Mouse (Mus musculus): ENCODE measurements around the gene Rnf216.

DNA sequence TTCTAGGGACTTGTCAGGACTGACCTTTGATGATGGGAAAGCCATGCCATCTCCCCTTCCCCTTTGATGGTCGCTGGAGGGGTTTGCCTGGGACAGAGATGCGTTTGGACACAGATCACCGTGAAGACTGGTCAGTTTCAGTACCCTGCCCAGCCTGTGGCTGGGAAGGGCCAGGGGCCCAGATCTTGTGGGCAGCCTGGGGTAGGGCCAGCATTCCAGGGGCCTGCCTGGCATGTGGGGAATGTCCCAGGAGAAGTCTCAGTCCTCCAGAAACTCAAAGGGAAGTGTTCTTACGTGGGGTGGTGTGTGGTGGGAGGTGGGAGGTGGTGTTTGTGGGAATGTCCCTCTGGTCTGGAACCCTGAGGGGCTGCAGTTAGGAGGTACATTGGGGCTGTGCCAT, 153.6 kb downstream of the Rnf216 start:
- TF ChIP-seq GATA1 (IDR thresholded peaks at IDR 0.05; ENCODE audit: borderline replicate concordance, low read length) (no peak), FLI1 (IDR thresholded peaks at IDR 0.05; ENCODE audit: low read length) (no peak)

Measured in megakaryocyte, embryonic 14.5 days (primary cell).